Mouse (Mus musculus): Measurements from ENCODE around the gene C1qtnf1.

- TF ChIP-seq MAFK (IDR thresholded peaks at IDR 0.05; ENCODE audit: insufficient read depth, low read depth, low read length) (no peak), ZNF384 (IDR thresholded peaks at IDR 0.05; ENCODE audit: low read depth, low read length) (no peak), HCFC1 (IDR thresholded peaks at IDR 0.05; ENCODE audit: borderline replicate concordance, insufficient read depth, low read length) (no peak), CHD2 (IDR thresholded peaks at IDR 0.05; ENCODE audit: low read depth, low read length) (no peak), ZC3H11A (IDR thresholded peaks at IDR 0.05; ENCODE audit: borderline replicate concordance, low read depth, low read length) (no peak)
These were observed 67.1 kb downstream of the C1qtnf1 start for GRCm38 (mm10) chr11:118495065-118495464.
